Mouse (Mus musculus): ENCODE results near the gene Dhx15.
A peak's percentile ranks its signal among the peaks of the same experiment; 100 is the strongest.

Dhx15 gene

DNA sequence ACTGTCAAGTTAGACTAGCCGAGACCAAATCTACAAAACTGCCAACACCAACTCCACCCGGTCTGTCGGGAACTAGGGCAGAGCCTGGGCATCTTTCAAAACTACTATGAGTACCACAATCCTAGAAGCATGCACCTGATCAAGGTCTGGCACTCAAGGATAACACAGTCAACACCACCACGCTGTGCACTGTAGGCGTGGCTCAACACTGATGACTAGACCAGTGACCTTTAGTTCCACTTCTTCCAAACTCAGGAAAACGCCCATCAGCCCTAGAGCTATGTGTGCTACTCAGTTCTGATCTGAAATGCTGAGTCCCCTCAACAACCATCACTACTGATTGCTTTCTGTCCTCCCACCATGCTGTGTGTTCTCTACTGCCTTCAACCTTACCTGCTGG, 44.6 kb downstream of the Dhx15 start:
- no peak for DNase-seq (ENCODE audit: low spot score in 2 of 2)

DNA sequence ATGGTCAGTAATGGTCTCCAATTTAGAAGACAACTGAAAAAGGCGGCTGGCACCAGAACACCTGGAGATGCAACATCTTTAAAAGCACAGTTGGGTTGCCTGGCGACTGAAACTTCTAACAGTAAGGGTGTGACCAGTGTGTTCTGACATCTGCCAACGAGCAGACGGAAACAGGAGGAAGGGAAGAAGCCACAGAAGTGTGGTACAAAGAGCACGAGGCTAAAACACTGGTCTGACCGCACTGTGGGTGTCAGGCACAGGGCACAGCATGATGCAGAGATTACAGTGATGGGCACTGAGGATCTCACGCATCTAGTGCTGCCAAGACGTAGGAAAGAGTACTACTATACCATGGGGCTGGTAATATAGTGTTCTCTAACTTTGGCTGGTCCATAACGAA, 48.4 kb downstream of the Dhx15 start:
- DNase-seq (ENCODE audit: low spot score in 2 of 2), result no peak

DNA sequence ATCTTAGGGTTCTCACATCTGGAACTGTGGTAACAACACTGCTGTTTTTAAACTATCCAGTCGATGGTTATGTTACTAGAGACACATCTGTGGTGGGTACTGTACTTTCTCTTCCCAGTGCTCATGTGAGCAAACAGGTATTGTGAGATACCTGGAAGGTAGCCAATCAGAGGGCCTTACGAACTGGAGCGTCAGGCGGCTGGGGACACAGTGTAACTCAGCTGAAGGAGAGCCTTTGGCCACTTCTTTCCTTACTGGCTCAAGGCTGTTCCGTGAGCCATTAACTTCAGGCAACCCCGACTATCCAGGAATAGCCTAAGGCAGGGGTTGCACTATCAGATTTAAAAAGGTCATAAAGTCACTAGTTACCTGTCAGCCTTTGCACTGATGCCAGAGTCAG, 51.5 kb downstream of the Dhx15 start:
- no peak for DNase-seq (ENCODE audit: low spot score in 2 of 2)

DNA sequence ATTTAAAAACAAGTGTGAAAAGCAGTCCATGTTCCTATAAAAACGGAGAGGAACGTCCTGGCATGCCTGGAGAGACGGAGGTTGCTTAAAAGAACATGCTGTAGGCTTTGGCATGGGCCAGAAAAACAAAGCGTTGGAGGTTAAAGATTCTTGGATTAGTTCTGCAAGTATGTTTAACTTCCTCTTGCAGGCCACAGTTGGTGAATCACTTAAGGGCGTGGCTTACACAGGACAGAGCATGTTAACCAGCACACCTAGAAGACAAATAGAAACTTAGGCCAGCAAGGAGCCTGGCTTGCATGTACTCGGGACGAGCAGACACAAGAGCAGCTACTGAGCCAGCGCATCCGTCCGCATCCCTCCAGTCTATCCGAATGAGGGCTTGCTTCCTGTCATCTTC, 52.2 kb downstream of the Dhx15 start:
- no peak for DNase-seq (ENCODE audit: low spot score in 2 of 2)

DNA sequence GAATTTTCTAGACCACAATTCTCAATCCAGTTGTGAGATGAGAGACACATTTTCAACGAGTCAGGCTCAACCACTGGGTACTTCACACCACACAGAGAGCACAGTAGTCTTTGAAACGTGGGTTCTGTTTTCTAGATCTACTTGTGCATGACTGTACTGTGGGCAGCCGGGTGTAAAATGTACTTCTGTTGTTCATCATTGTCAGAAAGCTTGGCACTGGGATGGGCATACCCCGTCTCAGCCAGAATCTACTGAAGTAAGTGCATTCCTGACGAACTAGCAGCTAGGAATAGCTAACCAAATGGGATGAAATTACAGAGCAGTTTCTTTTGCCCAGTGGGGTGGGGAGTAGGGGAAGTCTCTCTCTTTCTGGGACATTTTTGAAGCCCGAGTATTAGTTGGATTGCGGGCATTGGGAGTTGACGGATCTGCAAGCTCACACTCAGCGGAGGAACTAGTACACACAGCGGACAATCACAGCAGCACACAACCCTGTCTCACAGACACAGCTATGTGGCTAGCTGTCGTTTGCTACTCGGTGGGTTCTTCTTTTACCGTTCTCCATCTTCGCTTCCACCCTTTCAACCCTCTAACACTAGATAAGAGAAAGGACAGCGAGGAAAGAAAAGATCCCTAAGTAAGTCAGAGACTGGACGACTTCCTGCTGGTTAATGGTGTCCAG, 54.7 kb downstream of the Dhx15 start:
- no peak for DNase-seq (ENCODE audit: low spot score in 2 of 2)

DNA sequence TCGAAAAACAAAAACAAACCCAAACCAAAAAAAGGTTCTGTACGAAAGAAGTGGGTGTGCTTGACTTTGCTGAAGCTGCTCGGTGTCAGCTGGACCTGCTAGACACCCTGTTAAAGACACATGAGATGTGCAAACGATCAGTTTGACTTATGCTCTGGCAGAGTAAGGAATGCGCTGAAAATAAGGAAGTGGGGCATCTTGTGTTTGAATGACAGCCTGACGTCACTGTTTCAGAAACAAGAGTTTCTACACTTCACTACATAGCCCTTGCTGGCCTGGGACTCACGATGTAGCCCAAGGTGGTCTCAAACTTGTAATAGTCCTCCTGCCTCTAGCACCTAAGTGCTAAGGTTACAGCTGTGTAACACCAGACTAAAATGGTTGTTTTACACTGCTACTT, 57.5 kb downstream of the Dhx15 start:
- no peak for DNase-seq (ENCODE audit: low spot score in 2 of 2)

DNA sequence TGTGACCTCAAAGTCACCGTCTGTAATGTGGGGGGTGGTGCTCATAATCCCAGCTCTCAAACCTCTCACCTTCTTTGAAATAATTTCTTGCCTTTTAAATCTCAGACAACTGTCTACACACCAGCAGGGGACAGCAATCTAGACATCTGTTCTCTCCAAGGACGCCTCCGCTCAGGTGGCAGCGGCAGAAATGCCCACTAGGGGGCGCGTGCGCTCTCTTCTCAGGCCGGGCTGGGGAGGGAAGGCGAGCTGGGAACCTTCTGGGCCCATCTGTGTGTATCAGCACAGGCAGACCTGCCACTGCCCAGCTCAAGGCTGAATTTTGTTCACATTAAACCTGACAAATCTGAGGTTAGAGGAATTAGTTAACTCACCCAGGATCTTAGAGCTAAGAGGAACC, 58.2 kb downstream of the Dhx15 start:
- DNase-seq (ENCODE audit: low spot score in 2 of 2), result no peak

DNA sequence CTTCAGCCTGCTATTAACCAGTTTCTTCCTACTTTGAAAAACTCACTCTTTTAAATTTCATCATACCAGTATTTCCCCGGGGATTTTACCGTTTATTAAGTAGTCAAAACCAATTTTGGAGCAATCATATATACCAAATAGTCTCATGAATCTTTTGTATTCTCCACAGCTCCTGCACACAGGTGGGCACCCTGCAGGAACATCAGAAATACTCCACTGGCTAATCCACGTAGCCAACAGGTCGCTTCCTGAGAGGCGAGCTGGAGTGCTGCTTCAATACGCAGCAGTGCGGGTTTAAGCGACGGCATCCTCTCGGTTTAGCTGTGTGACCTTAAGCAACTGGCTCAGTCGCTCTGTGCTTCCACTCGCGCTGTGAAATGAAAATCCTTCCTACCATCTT, 58.9 kb downstream of the Dhx15 start:
- DNase-seq (ENCODE audit: low spot score in 2 of 2), result no peak

DNA sequence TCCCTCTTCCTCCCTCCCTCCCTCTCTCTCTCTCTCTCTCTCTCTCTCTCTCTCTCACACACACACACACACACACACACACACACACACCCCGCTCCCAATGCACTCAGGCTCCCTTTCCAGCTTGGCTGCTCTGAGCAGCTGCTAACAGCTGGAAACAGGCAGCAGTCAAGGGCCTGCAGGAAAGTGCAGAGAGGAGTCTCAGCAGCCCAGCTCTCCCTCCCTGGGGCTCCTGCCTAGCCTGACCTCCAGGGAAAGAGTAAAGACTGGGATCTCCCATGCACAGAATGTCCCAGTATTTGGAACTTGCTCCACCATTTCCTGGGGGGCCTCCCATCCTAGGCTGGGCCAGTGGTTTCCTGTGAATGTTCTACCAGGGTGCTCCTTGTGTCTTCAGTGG, 59.8 kb downstream of the Dhx15 start:
- peak; percentile 36 to 70 for DNase-seq (ENCODE audit: low spot score in 2 of 2)

DNA sequence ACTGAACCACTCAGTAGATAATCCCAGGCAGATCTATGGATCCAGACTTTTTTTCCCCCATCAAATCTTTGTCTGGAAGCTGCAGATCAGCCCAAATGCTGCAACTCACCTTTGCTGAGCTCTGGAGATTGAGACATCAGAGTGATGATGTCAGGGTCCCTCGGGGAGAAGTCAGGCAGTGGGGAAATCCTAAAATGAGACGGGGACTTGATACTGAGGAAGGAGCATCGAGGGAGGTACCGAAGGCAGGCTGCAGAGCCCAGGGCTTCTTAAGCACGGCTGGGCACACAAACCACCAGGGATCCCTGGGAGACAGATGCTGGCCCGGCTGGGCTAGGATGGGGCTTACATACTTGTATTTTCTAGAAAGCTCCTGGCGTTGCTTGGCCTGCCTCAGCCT, 64.1 kb downstream of the Dhx15 start:
- DNase-seq (ENCODE audit: low spot score in 2 of 2), result no peak

DNA sequence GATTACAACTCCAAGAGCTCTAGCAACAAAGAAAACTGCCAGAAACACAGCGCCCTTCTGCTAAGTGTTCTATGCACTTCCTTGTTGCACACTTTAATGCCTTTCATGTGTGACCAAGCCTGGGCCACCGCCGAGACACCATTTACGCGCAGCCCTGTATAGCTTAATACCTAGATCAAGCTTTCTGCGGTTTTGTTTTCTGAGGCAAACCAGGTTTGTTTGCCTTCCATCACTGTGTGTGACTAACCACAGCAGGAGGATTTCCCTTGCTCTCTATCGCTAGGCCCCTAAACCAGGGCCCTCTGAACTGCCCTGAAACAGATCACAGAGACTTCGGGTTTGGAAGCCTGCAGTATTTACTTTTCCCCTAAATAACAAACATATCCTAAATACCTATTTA, 64.5 kb downstream of the Dhx15 start:
- no peak for DNase-seq (ENCODE audit: low spot score in 2 of 2)

DNA sequence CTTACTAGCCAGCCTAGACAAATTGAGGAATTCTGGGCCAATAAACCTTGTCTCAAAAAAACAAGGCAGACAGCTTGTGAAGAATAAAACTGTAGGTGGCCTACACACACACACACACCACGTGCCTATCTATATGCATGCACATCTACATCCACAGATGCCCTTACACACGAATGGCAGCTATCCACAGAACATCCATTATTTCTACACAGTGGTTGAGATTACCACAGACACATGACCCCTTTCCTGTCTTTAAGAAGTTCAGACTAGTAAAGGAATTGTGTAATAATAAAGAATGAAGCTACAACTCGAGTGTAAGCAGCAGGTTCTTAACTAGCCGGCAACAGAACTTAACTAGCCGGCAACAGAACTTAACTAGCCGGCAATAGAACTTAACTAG, 68.2 kb downstream of the Dhx15 start:
- no peak for DNase-seq (ENCODE audit: low spot score in 2 of 2)

DNA sequence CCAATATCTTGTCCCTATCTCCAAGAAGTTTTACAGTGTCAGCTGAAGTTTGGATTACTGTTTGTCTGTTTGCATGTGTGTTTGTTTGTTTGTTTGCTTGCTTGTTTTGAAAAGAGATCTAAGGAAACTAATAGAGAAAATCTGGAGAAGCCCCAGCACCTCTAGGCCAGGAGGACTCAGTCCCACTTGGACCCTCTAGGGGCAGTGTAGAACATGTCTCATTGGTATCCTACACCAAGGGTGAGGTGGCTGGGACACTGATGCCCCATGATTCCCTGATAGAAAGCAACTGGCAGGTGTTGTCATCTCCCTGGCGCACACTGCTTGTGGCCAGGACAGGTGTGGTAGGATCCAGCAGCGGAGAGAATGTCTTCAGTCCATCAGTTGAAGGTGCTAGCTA, 70.5 kb downstream of the Dhx15 start:
- no peak for DNase-seq (ENCODE audit: low spot score in 2 of 2)

DNA sequence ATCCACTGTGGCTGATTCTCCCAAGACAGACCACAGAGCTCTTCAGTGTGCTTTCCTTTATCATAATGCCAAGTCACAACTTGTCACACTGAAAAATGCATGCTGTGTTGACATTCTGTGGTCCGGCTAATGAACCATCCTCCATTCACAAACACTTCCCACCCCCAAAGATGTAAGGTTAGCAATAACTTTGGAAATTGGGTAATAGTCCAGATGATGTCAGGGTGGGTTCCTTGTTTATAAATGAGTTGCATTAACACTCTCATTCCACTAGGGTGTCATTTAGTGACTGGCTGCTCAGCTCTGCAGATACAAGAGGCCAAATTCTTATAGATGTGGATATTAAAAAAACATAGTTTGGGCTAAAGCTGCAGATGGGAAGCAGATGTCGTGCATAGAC, 71.1 kb downstream of the Dhx15 start:
- no peak for DNase-seq (ENCODE audit: low spot score in 2 of 2)

DNA sequence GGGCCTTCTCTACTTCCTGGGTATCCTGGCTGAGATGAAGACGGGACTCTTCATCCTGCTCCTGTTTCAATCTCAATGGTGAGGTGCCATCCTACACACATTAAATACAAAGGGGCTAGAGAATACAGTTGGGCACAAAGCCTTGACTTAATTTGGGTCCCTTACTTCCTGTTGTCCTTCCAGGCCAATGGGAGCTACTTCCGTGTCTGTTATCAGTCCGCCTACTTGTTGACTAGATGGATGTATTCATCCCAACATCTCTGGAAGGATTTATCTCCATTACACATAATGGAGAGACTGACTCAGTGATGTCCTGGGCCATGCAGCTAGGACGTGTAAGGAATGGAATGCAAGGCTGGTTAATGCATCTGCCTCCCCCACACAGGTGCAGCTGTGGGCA, 72.5 kb downstream of the Dhx15 start:
- no peak for DNase-seq (ENCODE audit: low spot score in 2 of 2)

DNA sequence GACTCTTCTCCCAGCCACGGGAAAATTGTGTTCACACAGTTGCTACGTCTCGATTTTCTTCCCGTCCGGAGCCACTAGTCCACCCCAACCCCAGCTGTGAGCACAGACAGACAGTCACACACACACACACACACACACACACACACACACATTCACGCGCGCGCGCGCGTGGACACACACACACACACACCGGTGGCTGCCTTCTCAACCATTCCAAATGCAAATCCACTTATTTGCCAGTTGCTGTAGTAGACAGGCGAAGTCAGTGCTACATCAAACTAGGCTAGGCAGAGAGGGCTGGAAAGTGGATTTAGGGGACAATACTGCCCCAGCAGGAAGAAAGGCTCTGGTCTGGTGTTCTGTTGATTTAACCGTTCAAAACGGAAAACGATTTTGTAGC, 73.9 kb downstream of the Dhx15 start:
- DNase-seq (ENCODE audit: low spot score in 2 of 2), result no peak

DNA sequence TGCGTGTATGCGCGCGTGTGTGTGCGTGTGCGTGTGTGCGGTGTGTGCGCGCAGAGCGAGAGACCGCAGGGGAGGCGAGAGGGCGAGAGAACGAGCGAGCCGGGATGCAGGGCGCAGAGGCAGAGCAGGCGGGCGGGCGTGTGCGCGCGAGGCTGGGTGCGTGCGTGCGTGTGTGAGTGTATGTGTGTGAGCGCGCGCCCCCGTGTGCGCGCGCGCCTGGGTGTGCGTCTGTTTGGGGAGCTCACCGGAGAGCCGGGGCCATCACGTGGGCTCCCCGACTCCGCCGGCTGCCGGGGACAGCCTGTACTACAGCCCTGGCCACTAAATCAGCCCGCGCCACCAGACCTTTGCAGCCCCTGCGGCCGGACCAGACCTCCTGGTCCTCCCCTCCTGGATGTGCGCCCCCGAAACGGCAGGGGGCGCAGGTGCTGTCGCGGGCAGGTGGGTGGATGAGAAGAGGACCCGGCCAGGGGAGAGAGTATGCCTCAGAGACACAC, 74.4 kb downstream of the Dhx15 start:
- DNase-seq (ENCODE audit: low spot score in 2 of 2), result peak; percentile 38 to 54

DNA sequence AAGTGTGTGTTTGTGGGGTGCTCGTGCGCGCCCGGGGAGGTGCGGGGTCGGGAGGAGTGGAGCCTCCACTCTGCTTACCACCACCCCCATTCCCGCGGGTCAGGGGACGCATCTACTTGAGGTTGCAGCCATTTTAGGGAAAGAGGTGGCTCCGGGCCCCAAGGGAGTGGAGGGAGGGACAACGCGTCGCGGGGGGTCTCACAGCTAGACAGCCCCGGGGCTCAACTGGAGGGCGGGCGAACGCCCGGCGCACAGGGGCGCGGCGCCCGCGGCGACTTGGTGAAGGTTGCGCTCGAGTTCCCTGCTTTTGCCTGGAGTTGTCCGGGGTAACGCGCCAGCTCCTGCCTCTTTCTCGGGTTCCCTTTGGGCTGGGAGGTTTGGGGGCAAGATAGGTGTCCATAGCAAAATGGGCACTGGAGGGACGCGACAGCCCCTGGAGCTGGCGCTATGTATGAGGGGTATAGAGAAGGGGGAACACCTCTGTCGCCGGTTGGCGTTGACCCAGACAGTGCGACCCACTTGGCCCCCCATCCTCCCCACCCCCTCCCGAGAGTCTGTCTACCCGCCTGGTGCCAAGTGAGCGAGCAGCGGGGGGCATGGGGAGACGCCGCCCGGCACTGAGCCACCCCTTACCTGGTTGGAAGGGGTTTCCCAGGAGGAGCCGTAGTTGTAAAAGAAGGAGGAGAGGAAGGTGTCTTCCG, 75.4 kb downstream of the Dhx15 start:
- DNase-seq (ENCODE audit: low spot score in 2 of 2), result no peak

DNA sequence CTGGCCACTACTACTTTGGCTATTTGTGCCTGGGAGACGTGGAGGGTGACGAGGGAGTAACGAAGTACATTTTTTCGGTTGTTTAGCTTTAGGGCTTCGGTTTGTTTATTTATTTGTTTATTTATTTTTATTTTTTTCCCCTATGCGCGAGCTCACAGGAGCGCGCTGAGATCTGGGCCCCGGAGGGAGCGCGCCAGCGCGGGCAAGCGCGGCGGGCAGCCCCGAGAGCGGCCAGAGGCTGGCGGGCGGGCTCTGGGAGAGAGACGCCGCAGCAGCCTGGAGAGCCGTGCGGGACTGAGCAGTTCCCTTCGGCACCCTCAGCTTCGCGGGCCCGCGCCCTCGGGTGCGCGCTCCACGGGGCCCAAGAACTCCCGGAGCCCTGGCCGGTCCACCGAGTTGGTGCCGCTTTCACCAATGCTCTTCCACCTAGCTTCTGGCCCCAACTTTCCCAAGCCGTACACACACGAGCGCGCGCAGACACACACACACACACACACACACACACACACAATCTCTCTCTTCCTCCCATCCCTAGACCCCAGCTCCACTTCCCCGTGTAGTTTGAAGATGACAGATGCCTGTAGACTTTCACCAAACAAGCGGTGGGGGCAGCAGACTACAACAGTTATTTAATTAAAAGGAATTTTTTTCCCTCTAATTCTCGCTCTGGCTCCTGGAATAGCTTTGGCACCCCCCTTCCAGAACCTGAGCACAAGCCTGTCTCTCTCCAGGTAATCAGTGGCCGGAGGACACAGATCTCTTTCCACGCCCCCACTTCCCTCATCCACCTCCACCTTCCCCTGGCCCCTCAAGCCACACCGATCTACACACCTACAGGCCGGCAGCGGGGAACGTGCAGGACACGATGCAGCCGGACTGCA, 76.2 kb downstream of the Dhx15 start:
- no peak for DNase-seq (ENCODE audit: low spot score in 2 of 2)

DNA sequence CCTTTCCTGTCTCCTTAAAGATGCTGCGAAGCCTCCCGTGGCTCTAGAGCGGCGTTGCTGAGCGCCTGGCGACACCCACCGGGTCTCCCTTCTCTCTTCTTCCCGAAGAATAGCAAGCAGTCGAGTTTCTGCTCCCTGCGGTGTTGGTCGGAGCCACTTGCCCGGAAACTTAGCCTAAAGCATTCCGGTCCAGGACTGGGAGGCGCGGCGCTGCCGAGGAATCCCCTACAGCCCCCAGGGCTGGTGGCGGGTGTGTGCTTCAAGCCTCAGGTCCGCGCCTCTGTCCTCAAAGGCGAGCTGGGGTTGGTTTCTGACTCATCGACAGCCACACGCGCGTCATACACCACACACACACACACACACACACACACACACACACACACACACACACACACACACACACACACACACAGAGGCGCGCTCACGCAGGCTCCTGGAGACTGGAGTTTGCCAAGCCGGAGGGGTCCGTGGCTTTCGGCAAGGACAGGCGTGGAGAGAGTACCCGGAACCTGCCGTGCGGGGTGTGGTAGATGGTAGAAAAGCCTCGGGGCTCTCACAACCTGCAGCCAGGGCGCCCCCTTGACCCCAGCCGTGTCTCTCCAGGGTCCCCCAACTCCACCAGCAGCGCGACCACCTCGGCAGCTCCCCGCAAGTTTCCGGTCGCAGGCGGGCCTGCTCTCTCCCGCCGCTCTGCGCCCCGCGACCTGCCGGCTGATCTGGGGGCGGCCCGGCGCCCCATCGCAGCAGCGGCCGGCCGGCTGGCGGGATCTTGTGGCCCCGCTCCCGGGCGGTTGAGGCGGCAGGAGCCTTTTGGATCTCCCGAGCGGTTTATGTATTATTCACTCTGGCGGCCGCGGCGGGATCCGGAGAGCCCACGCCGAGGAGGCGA, 77.1 kb downstream of the Dhx15 start:
- no peak for DNase-seq (ENCODE audit: low spot score in 2 of 2)

DNA sequence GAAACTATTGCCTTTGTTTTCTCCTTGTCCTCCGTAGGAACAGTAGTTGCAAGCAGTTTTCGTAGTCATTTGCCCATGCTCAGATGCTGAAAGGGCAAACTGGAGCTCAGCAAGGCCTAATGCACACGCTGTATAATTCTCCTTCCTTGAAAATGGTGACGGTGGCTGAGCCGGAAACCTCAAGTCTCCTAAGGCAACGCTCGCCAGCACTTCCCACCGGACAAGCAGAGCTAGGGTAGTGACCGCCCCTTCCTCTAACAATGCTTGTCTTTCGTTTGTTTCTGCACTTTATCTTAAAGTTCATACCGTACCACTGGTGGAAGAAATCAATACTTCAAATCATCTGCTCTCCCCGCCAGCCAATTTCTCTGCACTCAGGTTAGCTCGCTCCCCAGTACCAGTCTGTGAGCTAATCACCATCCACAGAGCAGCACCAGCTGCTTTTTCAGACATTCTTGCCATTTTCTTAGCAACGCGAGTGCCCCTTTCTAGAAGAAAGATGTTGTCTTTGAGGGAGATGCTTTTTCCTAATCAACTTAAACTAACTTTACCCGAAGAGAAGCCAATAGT, 78.0 kb downstream of the Dhx15 start:
- no peak for DNase-seq (ENCODE audit: low spot score in 2 of 2)

Measured in heart, adult 9 months (tissue).